Mouse (Mus musculus): ENCODE results near the gene Trpm2. TPM values are rescaled to one million over a fixed set of nuclear protein-coding genes. Genes with fewer than 3 reads are reported as not detected.

The Trpm2 gene
- polyA plus RNA-seq, 1 experiment = not detected

- H3K27me3 ChIP-seq (ENCODE audit: control insufficient read depth, insufficient read depth, insufficient read length) = peaks cover 48% of the 10 kb centered on the region
- H3K4me3 ChIP-seq = no peak overlapping the region
- H3ac ChIP-seq (ENCODE audit: control insufficient read depth, insufficient read length) = no peak overlapping the region
- no peaks in the 10 kb centered on the region for H3K36me3 ChIP-seq (ENCODE audit: control insufficient read depth, insufficient read depth)
- TF ChIP-seq TCF3 (IDR thresholded peaks at IDR 0.05; ENCODE audit: insufficient read length, low read depth) = no peak
- no peak for TF ChIP-seq E2F4 (IDR thresholded peaks at IDR 0.05; ENCODE audit: insufficient read depth)
- no peak for TF ChIP-seq POLR2AphosphoS2 (IDR thresholded peaks at IDR 0.05; ENCODE audit: insufficient read length, low read depth)
- no peak for TF ChIP-seq POLR2A (IDR thresholded peaks at IDR 0.05; ENCODE audit: insufficient read length, low read depth)
- no peak for TF ChIP-seq CEBPB (IDR thresholded peaks at IDR 0.05; ENCODE audit: insufficient read depth, poor library complexity, severe bottlenecking)
- TF ChIP-seq MYOG (IDR thresholded peaks at IDR 0.05; ENCODE audit: control insufficient read depth in 1 of 3, insufficient read depth in 1 of 3, insufficient read length in 2 of 3, low read depth in 2 of 3) = no peak
- TF ChIP-seq TCF12 (IDR thresholded peaks at IDR 0.05; ENCODE audit: insufficient read depth, poor library complexity, severe bottlenecking) = no peak
- TF ChIP-seq MAX (IDR thresholded peaks at IDR 0.05; ENCODE audit: low read depth) = no peak
- TF ChIP-seq SRF (IDR thresholded peaks at IDR 0.05; ENCODE audit: control insufficient read depth, insufficient read length, low read depth) = no peak
- H3K79me2 ChIP-seq (ENCODE audit: control insufficient read depth, insufficient read depth) = no peaks in the 10 kb centered on the region
- no peak overlapping the region for H3K4me2 ChIP-seq (ENCODE audit: low read depth)
These were observed 74.8 kb downstream of the Trpm2 start for GRCm38 (mm10) chr10:77895562-77895961.

GRCm38 (mm10) chr10:77890987-77891565, 79.3 kb downstream of the Trpm2 start:
- no peaks in the 10 kb centered on the region for H3K79me2 ChIP-seq (ENCODE audit: control insufficient read depth, insufficient read depth)
- H3K4me3 ChIP-seq = no peak overlapping the region
- peaks cover 18% of the 10 kb centered on the region for H3K27me3 ChIP-seq (ENCODE audit: control insufficient read depth, insufficient read depth, insufficient read length)
- H3K36me3 ChIP-seq (ENCODE audit: control insufficient read depth, insufficient read depth) = no peaks in the 10 kb centered on the region
- H3ac ChIP-seq (ENCODE audit: control insufficient read depth, insufficient read length) = no peak overlapping the region
- TF ChIP-seq SRF (IDR thresholded peaks at IDR 0.05; ENCODE audit: control insufficient read depth, insufficient read length, low read depth) (no peak), E2F4 (IDR thresholded peaks at IDR 0.05; ENCODE audit: insufficient read depth) (no peak), USF1 (IDR thresholded peaks at IDR 0.05; ENCODE audit: low read depth) (no peak), MYOG (IDR thresholded peaks at IDR 0.05; ENCODE audit: control insufficient read depth in 1 of 3, insufficient read depth in 1 of 3, insufficient read length in 2 of 3, low read depth in 2 of 3) (no peak), MAX (IDR thresholded peaks at IDR 0.05; ENCODE audit: low read depth) (no peak), MYOD1 (IDR thresholded peaks at IDR 0.05; ENCODE audit: control insufficient read depth in 1 of 3, insufficient read length in 2 of 3, low read depth in 2 of 3) (no peak), REST (IDR thresholded peaks at IDR 0.05; ENCODE audit: insufficient read depth, insufficient read length) (no peak), POLR2AphosphoS2 (IDR thresholded peaks at IDR 0.05; ENCODE audit: insufficient read length, low read depth) (no peak), TCF12 (IDR thresholded peaks at IDR 0.05; ENCODE audit: insufficient read depth, poor library complexity, severe bottlenecking) (no peak)
- no peak overlapping the region for H3K4me2 ChIP-seq (ENCODE audit: low read depth)

DNA sequence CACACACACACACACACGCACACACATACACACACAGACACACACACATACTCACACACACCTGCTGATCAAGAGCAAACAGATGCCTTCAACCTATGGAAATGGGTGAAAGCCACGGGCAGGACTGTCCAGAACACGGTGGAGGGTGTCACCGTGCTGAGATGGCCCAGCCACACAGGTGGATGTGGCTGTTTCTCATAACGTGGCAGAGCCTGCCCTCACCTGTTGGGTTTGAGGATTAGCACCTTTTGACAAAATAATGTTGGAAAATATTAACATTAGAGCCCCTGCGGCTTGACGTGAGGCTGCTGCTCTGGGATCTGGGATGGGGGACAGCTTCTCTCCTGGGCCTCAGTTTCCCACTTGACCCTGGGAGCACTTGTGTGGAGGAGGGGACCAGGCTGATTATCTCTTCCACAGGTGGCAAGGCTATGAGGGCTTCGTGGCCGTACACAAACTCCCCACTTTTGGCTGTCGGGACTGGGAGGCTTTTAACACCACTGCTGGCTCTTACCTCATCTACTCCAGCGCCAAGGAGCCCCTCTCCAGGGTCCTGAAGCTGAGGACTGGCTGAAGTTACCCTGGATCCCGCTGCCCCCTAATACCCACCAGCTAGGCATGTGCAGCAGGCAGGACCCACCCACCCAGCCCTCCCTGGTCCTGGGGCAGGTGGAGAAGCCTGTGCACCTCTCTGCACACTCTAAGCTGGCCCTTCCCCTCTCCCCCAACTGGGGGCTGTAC, 84.2 kb downstream of the Trpm2 start:
- no peaks in the 10 kb centered on the region for H3K79me2 ChIP-seq (ENCODE audit: control insufficient read depth, insufficient read depth)
- H3K4me3 ChIP-seq = no peak overlapping the region
- no peak overlapping the region for H3K4me2 ChIP-seq (ENCODE audit: low read depth)
- no peak overlapping the region for H3ac ChIP-seq (ENCODE audit: control insufficient read depth, insufficient read length)
- H3K36me3 ChIP-seq (ENCODE audit: control insufficient read depth, insufficient read depth) = no peaks in the 10 kb centered on the region
- no peaks in the 10 kb centered on the region for H3K27me3 ChIP-seq (ENCODE audit: control insufficient read depth, insufficient read depth, insufficient read length)
- TF ChIP-seq MAX (IDR thresholded peaks at IDR 0.05; ENCODE audit: low read depth) = no peak
- no peak for TF ChIP-seq MYOD1 (IDR thresholded peaks at IDR 0.05; ENCODE audit: control insufficient read depth in 1 of 3, insufficient read length in 2 of 3, low read depth in 2 of 3)
- TF ChIP-seq E2F4 (IDR thresholded peaks at IDR 0.05; ENCODE audit: insufficient read depth) = no peak
- TF ChIP-seq SRF (IDR thresholded peaks at IDR 0.05; ENCODE audit: control insufficient read depth, insufficient read length, low read depth) = no peak
- no peak for TF ChIP-seq POLR2A (IDR thresholded peaks at IDR 0.05; ENCODE audit: insufficient read length, low read depth)
- no peak for TF ChIP-seq POLR2AphosphoS2 (IDR thresholded peaks at IDR 0.05; ENCODE audit: insufficient read length, low read depth)
- peak; percentile 1 for TF ChIP-seq REST (IDR thresholded peaks at IDR 0.05; ENCODE audit: insufficient read depth, insufficient read length)

- H3K4me2 ChIP-seq (ENCODE audit: low read depth) = no peak overlapping the region
- H3K4me3 ChIP-seq = no peak overlapping the region
- H3K36me3 ChIP-seq (ENCODE audit: control insufficient read depth, insufficient read depth) = no peaks in the 10 kb centered on the region
- TF ChIP-seq MAX (IDR thresholded peaks at IDR 0.05; ENCODE audit: low read depth) (no peak), POLR2A (IDR thresholded peaks at IDR 0.05; ENCODE audit: insufficient read length, low read depth) (no peak), CEBPB (IDR thresholded peaks at IDR 0.05; ENCODE audit: insufficient read depth, poor library complexity, severe bottlenecking) (no peak)
- H3ac ChIP-seq (ENCODE audit: control insufficient read depth, insufficient read length) = no peak overlapping the region
- H3K79me2 ChIP-seq (ENCODE audit: control insufficient read depth, insufficient read depth) = no peaks in the 10 kb centered on the region
- H3K27me3 ChIP-seq (ENCODE audit: control insufficient read depth, insufficient read depth, insufficient read length) = no peaks in the 10 kb centered on the region
These were observed 87.8 kb downstream of the Trpm2 start for GRCm38 (mm10) chr10:77882553-77882952.

DNA sequence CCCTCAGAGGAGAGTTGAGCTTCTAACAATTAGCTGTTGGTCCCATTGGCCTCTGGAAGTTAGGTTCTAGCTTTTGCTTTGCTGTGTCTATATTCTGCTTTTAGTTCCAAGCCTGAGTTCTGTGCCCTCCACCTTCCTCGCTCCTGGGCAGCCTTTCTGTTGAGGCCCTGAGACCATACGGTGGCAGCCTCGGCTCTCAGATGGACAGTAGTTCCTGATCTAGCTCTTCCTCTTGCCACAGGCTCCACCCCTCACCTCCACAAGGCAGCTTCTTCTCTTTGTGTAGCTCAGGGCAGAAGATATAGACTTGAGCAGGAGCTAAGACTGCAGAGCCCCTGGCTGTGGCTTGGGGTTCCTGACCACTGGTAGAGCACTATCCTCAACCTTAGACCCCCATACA, 90.1 kb downstream of the Trpm2 start:
- Histone ChIP-seq H3K4me2 (ENCODE audit: low read depth) (no peak overlapping the region), H3K4me3 (no peak overlapping the region), H3K36me3 (ENCODE audit: control insufficient read depth, insufficient read depth) (no peaks in the 10 kb centered on the region), H3K27me3 (ENCODE audit: control insufficient read depth, insufficient read depth, insufficient read length) (no peaks in the 10 kb centered on the region), H3ac (ENCODE audit: control insufficient read depth, insufficient read length) (no peak overlapping the region), H3K79me2 (ENCODE audit: control insufficient read depth, insufficient read depth) (no peaks in the 10 kb centered on the region)
- TF ChIP-seq MAX (IDR thresholded peaks at IDR 0.05; ENCODE audit: low read depth) (no peak), TCF12 (IDR thresholded peaks at IDR 0.05; ENCODE audit: insufficient read depth, poor library complexity, severe bottlenecking) (no peak), REST (IDR thresholded peaks at IDR 0.05; ENCODE audit: insufficient read depth, insufficient read length) (no peak)

Measured in myocyte (in vitro differentiated cells).